Mouse (Mus musculus) intestine, postnatal 0 days (tissue): ENCODE data around the gene Olfr1278. TPM values are rescaled to one million over a fixed set of nuclear protein-coding genes. Genes with fewer than 3 reads are reported as not detected.
"Not testable (repeated sequence)": the region's sequence is repeated elsewhere in the genome, so short reads cannot be mapped to it uniquely, and the experiment has no call there.

Experiments used
- ATAC-seq: fragments of 200-750 bp; cut with Nextera tagmentation; 2 replicates; pipeline ENCODE4 v1.8.0; 2017; ENCODE audit warnings: mild to moderate bottlenecking, moderate TSS enrichment, moderate library complexity
- H3K27ac ChIP-seq: fragments of 300-500 bp; sonication (generic); 2 replicates; pipeline ENCODE4 v1.5.1; 2014; ENCODE audit warnings: mild to moderate bottlenecking, low read depth, low read length, moderate library complexity
- H3K27me3 ChIP-seq: fragments of 300-500 bp; sonication (generic); replicated peaks from 2 replicates; pipeline ENCODE4 v1.6.1; 2014; ENCODE audit warnings: low read length, mixed read lengths; ENCODE audit not compliant: control insufficient read depth, insufficient read depth
- H3K36me3 ChIP-seq: fragments of 300-500 bp; sonication (generic); 2 replicates; pipeline ENCODE4 v1.6.1; 2014; ENCODE audit warnings: mild to moderate bottlenecking, moderate library complexity; ENCODE audit not compliant: control insufficient read depth, insufficient read depth
- H3K4me1 ChIP-seq: fragments of 300-500 bp; sonication (generic); replicated peaks from 2 replicates; pipeline ENCODE4 v1.6.1; 2014; ENCODE audit warnings: antibody characterized with exemption, low read length, mixed read lengths; ENCODE audit not compliant: control insufficient read depth, insufficient read depth
- H3K4me2 ChIP-seq: fragments of 300-500 bp; sonication (generic); replicated peaks from 2 replicates; pipeline ENCODE4 v1.6.1; 2014; ENCODE audit warnings: low read depth, mild to moderate bottlenecking, moderate library complexity
- H3K4me3 ChIP-seq: fragments of 300-500 bp; sonication (generic); 2 replicates; pipeline ENCODE4 v1.5.1; 2014; ENCODE audit warnings: low read depth, low read length
- H3K9ac ChIP-seq: fragments of 300-500 bp; sonication (generic); 2 replicates; pipeline ENCODE4 v1.6.1; 2014; ENCODE audit warnings: mild to moderate bottlenecking, low read depth, low read length
- H3K9me3 ChIP-seq: fragments of 300-500 bp; sonication (generic); 2 replicates; pipeline ENCODE4 v1.6.1; 2016; ENCODE audit warnings: mixed run types; ENCODE audit not compliant: control insufficient read depth
- CTCF ChIP-seq: sonication (generic); IDR thresholded peaks from 2 replicates; pipeline ENCODE4 v1.5.1; 2016; ENCODE audit warnings: low read depth, mild to moderate bottlenecking, control low read depth, antibody characterized with exemption, moderate library complexity
- WGBS: fragments of 180-500 bp; shearing (Covaris S2); extraction: QIAGEN DNeasy Blood & Tissue Kit; methylation state at CpG from one replicate; pipeline ENCODE4 v1.1.7; 2014; 5-methylcytosine and 5-hydroxymethylcytosine counted together
- polyA plus RNA-seq: library from polyadenylated mRNA; unstranded; fragments of >200 nt; fragmentation: Nextera tagmentation; extraction: Ambion mirVana; gene quantifications from 2 replicates; pipeline ENCODE4 v1.2.1, GENCODE M21; 2015

Olfr1278 gene
- polyA plus RNA-seq = not detected in 2 replicates

DNA sequence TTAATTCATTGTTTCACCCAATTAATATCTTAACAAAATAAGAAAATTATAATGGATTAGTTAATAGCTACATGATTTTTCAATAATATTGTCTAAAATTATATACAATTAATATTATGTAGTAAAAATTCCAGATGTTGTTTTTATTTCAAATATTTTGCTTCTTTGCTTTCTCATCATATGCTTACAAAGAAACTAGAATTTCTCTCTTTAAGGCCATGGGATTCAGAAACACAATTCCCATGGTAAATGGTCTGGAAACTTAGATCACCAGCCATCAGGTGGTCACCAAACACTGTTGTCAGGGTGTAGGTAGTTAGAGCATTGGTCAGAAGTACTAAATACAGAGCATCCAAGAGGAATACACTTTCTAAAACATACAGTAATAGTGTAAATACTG lies at the start of gene Olfr1278:
TSS of gene Olfr1278 (plus strand) at position 301 of the 400 bp plus-strand sequence.
- TF ChIP-seq CTCF = no peak
- H3K4me3 ChIP-seq = no peak within 1 kb of the TSS
- no peaks in the 10 kb centered on the region for H3K9me3 ChIP-seq
- H3K27ac ChIP-seq = no peak within 1 kb of the TSS
- H3K36me3 ChIP-seq = no peaks in the 10 kb centered on the region
- no peaks in the 10 kb centered on the region for H3K4me1 ChIP-seq
- no peak within 1 kb of the TSS for H3K4me2 ChIP-seq
- H3K9ac ChIP-seq = no peak within 1 kb of the TSS
- no peaks in the 10 kb centered on the region for H3K27me3 ChIP-seq
- no peak for ATAC-seq

DNA sequence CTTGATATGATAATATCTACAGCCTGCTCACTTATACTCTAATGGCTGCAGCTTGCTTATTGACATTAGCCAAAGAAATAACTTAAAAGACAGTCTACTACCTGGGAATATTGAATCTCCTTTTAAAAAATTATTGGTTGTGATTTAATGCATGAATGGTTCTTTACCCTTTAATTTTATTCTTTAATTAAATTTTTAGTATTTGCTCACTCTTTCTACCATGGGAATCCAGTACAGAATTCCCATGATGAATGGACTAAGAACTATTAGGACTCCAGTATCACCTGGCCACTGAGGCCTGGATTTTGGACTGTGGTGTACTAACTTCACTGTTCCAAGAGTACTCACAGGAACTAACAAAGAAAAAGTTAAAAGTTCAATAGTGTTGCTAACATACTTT lies 35.7 kb upstream of the Olfr1278 start, which contains the start of gene Olfr1276:
TSS of gene Olfr1276 (plus strand) at position 301 of the 400 bp plus-strand sequence.
- H3K4me3 ChIP-seq = no peak within 1 kb of the TSS
- no peaks in the 10 kb centered on the region for H3K36me3 ChIP-seq
- no peak for TF ChIP-seq CTCF
- no peak for ATAC-seq
- no peak within 1 kb of the TSS for H3K4me2 ChIP-seq
- H3K27ac ChIP-seq = no peak within 1 kb of the TSS
- no peaks in the 10 kb centered on the region for H3K4me1 ChIP-seq
- no peaks in the 10 kb centered on the region for H3K9me3 ChIP-seq
- no peaks in the 10 kb centered on the region for H3K27me3 ChIP-seq
- no peak within 1 kb of the TSS for H3K9ac ChIP-seq

DNA sequence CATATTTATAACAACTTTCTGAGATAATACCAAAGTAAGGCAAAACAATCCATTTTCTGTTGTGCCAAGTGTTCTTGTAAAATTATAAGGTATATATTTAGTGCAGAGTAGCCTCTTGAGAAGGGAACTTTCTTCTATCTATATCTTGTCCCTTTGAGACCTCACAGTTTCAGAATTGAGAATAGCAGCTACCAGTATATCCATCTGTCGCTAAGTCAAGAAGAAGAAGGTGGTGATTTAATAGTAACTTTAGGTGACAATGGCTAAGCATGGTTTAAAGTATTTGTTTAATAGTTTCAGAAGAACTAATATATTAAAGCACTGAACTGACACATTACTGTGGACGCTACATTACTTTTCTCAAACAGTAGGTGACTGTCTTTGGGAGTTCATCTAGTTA lies 15.9 kb upstream of the Olfr1278 start, which contains the start of gene Olfr1277:
TSS of gene Olfr1277 (minus strand) at position 101 of the 400 bp plus-strand sequence.
- Histone ChIP-seq H3K4me3 (no peak within 1 kb of the TSS), H3K9ac (no peak within 1 kb of the TSS), H3K27ac (no peak within 1 kb of the TSS), H3K4me1 (no peaks in the 10 kb centered on the region), H3K36me3 (no peaks in the 10 kb centered on the region), H3K9me3 (no peaks in the 10 kb centered on the region), H3K27me3 (no peaks in the 10 kb centered on the region), H3K4me2 (no peak within 1 kb of the TSS)
- WGBS = 75% methylated on average over 2 of the region's 2 CpGs
- ATAC-seq = no peak
- no peak for TF ChIP-seq CTCF

DNA sequence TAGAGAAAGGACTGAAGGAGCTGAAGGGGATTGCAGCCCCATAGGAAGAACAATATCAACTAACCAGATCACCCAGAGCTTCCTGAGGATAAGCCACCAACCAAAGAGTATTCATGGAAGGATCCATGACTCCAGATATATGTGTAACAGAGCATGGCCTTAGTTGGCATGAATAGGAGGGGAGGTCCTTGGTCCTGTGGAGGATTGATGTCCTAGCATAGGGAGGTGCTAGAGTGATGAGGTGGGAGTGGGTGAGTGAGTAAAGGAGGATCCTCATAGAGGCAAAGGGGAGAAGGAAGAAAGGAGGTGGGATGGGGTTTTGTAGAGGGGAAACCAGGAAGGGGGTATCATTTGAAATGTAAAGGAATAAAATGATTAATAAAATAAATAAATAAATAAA lies 8.6 kb downstream of the Olfr1278 start:
- H3K36me3 ChIP-seq = no peaks in the 10 kb centered on the region
- no peak for TF ChIP-seq CTCF
- no peak for ATAC-seq

DNA sequence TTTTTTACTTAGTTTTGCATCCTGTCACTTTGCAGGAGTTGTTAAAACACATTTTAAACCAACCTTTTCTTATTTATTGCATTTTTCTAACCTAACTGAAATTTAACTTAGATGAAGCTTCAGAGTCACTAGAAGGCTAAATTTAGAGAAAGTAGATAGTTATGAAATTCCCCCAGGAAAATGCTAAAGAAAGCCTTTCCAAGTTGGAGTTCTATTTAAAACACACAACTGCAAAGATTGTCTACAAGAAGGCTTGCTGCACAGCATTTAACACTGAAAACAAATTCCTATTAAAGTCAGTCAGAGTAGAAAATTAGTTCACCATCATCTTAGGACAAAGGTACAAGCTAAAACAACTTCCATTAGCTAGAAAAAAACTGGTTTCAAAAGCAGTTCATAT lies 10.4 kb downstream of the Olfr1278 start, which contains the start of gene Olfr1279:
TSS of gene Olfr1279 (plus strand) at position 262 of the 400 bp plus-strand sequence.
- Histone ChIP-seq H3K4me3 (no peak within 1 kb of the TSS), H3K27me3 (no peaks in the 10 kb centered on the region)

More for the DNA sequence above, 8.6 kb downstream of the Olfr1278 start:
- Histone ChIP-seq H3K9me3 (no peaks in the 10 kb centered on the region), H3K4me1 (no peaks in the 10 kb centered on the region), H3K27me3 (no peaks in the 10 kb centered on the region), H3K4me2 (no peak overlapping the region), H3K4me3 (no peak overlapping the region), H3K27ac (no peak overlapping the region), H3K9ac (no peak overlapping the region)

DNA sequence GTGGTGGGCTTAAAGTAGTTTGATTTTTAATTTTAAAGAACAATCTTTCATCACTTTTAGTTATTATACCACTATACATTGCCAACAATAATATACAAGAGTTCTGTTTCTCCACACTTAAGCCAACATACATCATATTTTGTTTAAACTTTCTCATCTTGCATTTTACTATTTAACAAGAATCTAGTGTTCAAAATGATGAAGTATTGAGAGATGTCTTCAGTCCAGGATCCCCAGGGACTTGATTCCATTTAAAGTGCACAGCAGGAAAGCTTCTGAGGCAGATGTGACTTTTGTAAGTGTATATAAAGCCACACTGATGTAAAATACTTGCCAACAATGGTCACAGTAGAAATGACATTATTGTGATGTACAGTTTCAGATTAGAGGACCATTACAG lies 23.8 kb downstream of the Olfr1278 start, which contains the start of gene Olfr1280:
TSS of gene Olfr1280 (plus strand) at position 301 of the 400 bp plus-strand sequence.
- no peak for TF ChIP-seq CTCF
- H3K27ac ChIP-seq = no peak within 1 kb of the TSS
- H3K27me3 ChIP-seq = no peaks in the 10 kb centered on the region
- H3K36me3 ChIP-seq = no peaks in the 10 kb centered on the region
- H3K9ac ChIP-seq = no peak within 1 kb of the TSS
- no peaks in the 10 kb centered on the region for H3K4me1 ChIP-seq
- H3K4me3 ChIP-seq = no peak within 1 kb of the TSS
- H3K9me3 ChIP-seq = no peaks in the 10 kb centered on the region
- no peak for ATAC-seq
- no peak within 1 kb of the TSS for H3K4me2 ChIP-seq

More for the DNA sequence above, 10.4 kb downstream of the Olfr1278 start, which contains the start of gene Olfr1279:
- no peak within 1 kb of the TSS for H3K4me2 ChIP-seq
- TF ChIP-seq CTCF = no peak
- H3K9me3 ChIP-seq = no peaks in the 10 kb centered on the region
- no peak within 1 kb of the TSS for H3K27ac ChIP-seq
- H3K9ac ChIP-seq = no peak within 1 kb of the TSS
- no peaks in the 10 kb centered on the region for H3K4me1 ChIP-seq
- no peaks in the 10 kb centered on the region for H3K36me3 ChIP-seq
- no peak for ATAC-seq

DNA sequence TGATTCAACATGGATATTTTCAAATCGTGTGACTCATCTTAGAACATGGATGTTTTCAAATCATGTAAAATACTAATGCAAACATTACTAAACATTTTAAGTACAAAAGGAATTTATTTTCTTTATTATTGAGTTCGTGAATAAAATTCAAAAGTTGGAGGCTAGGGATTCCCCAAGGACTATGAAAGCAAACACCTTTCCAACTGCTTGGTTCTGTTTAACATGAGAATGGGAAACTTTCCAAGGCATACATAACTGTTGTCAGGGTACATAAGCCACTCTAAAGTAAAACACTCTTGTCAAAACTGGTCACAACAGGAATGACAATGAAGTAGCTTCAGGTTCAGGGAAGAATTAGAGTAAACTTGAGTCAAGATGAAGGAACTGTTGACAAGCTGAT lies 36.3 kb downstream of the Olfr1278 start, which contains the start of gene Olfr1281:
TSS of gene Olfr1281 (plus strand) at position 301 of the 400 bp plus-strand sequence.
- no peaks in the 10 kb centered on the region for H3K36me3 ChIP-seq
- 71% methylated on average over 2 of the region's 2 CpGs for WGBS

DNA sequence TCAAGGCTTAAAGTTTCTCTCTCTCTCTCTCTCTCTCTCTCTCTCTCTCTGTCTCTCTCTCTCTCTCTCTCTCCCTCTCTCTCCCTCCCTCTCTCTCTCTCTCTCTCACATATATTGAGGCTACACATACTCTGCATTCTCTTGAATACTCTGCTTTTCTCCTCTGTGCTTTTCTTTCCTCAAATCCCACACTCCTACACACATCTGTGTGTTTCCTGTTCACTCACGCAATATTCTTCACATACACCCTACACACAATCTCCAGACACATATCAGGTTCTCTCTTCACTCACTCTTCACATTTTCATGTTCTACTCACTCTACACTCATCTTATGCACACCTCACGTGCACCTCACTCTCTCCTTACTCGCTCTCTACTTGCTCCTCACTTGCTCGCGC lies 43.8 kb downstream of the Olfr1278 start:
- not testable (repeated sequence) for H3K9me3 ChIP-seq, H3K4me2 ChIP-seq, H3K27me3 ChIP-seq, H3K36me3 ChIP-seq, H3K4me1 ChIP-seq, H3K4me3 ChIP-seq, ATAC-seq, H3K9ac ChIP-seq, H3K27ac ChIP-seq
- 87% methylated on average over 5 of the region's 5 CpGs for WGBS

More for the DNA sequence above, 36.3 kb downstream of the Olfr1278 start, which contains the start of gene Olfr1281:
- Histone ChIP-seq H3K4me3 (no peak within 1 kb of the TSS), H3K9me3 (no peaks in the 10 kb centered on the region), H3K4me2 (no peak within 1 kb of the TSS), H3K27ac (no peak within 1 kb of the TSS), H3K27me3 (no peaks in the 10 kb centered on the region), H3K4me1 (no peaks in the 10 kb centered on the region), H3K9ac (no peak within 1 kb of the TSS)
- ATAC-seq = no peak
- no peak for TF ChIP-seq CTCF
